Mouse (Mus musculus) liver, postnatal 0 days (tissue): Measurements from ENCODE around the gene Pabpn1. TPM values are rescaled to one million over a fixed set of nuclear protein-coding genes. Genes with fewer than 3 reads are reported as not detected.

Experiments used
- ATAC-seq: fragments of 200-750 bp; cut with Nextera tagmentation; 2 replicates; pipeline ENCODE4 v1.8.0; 2017; ENCODE audit warnings: mild to moderate bottlenecking, moderate library complexity
- DNase-seq: peaks from one replicate; pipeline ENCODE4 v3.0.0-alpha.2; 2016
- H3K27ac ChIP-seq: fragments of 300-500 bp; sonication (generic); 2 replicates; pipeline ENCODE4 v1.5.1; 2014; ENCODE audit warnings: antibody characterized with exemption, moderate library complexity, mild to moderate bottlenecking, low read depth
- H3K27me3 ChIP-seq: fragments of 300-500 bp; sonication (generic); 2 replicates; pipeline ENCODE4 v1.6.1; 2014; ENCODE audit warnings: low read length, control low read depth, mixed read lengths; ENCODE audit not compliant: insufficient read depth
- H3K36me3 ChIP-seq: fragments of 300-500 bp; sonication (generic); replicated peaks from 2 replicates; pipeline ENCODE4 v1.6.1; 2014; ENCODE audit warnings: mild to moderate bottlenecking, control low read depth, low read length, moderate library complexity, mixed read lengths; ENCODE audit not compliant: insufficient read depth
- H3K4me1 ChIP-seq: fragments of 300-500 bp; sonication (generic); 2 replicates; pipeline ENCODE4 v1.6.1; 2014; ENCODE audit warnings: antibody characterized with exemption, mild to moderate bottlenecking, control low read depth; ENCODE audit not compliant: insufficient read depth
- H3K4me2 ChIP-seq: fragments of 300-500 bp; sonication (generic); 2 replicates; pipeline ENCODE4 v1.6.1; 2014; ENCODE audit warnings: low read depth, mild to moderate bottlenecking, low read length, moderate library complexity, mixed read lengths
- H3K4me3 ChIP-seq: fragments of 300-500 bp; sonication (generic); 2 replicates; pipeline ENCODE4 v1.5.1; 2014; ENCODE audit warnings: low read depth, low read length
- H3K9ac ChIP-seq: fragments of 300-500 bp; sonication (generic); replicated peaks from 2 replicates; pipeline ENCODE4 v1.6.1; 2014; ENCODE audit warnings: mild to moderate bottlenecking, moderate library complexity
- H3K9me3 ChIP-seq: fragments of 300-500 bp; sonication (generic); 2 replicates; pipeline ENCODE4 v1.6.1; 2016; ENCODE audit warnings: mild to moderate bottlenecking, control low read depth, low read length, mixed read lengths
- CTCF ChIP-seq: sonication (generic); IDR thresholded peaks from 2 replicates; pipeline ENCODE4 v1.5.1; 2016; ENCODE audit warnings: antibody characterized with exemption, low read depth
- EP300 ChIP-seq: IDR thresholded peaks from 2 replicates; pipeline ENCODE4 v1.6.1; 2016; ENCODE audit warnings: antibody characterized with exemption, low read depth, mild to moderate bottlenecking
- WGBS: fragments of 180-500 bp; shearing (Covaris S2); extraction: QIAGEN DNeasy Blood & Tissue Kit; methylation state at CpG from one replicate; pipeline ENCODE4 v1.1.7; 2014; ENCODE audit not compliant: insufficient replicate concordance; 5-methylcytosine and 5-hydroxymethylcytosine counted together
- polyA plus RNA-seq: library from polyadenylated mRNA; unstranded; fragments of >200 nt; fragmentation: Nextera tagmentation; extraction: Ambion mirVana; gene quantifications from 2 replicates; pipeline ENCODE4 v1.2.1, GENCODE M21; 2015

Pabpn1 gene
- polyA plus RNA-seq, 1 experiment from 2014 or later, result 38.2 TPM

DNA sequence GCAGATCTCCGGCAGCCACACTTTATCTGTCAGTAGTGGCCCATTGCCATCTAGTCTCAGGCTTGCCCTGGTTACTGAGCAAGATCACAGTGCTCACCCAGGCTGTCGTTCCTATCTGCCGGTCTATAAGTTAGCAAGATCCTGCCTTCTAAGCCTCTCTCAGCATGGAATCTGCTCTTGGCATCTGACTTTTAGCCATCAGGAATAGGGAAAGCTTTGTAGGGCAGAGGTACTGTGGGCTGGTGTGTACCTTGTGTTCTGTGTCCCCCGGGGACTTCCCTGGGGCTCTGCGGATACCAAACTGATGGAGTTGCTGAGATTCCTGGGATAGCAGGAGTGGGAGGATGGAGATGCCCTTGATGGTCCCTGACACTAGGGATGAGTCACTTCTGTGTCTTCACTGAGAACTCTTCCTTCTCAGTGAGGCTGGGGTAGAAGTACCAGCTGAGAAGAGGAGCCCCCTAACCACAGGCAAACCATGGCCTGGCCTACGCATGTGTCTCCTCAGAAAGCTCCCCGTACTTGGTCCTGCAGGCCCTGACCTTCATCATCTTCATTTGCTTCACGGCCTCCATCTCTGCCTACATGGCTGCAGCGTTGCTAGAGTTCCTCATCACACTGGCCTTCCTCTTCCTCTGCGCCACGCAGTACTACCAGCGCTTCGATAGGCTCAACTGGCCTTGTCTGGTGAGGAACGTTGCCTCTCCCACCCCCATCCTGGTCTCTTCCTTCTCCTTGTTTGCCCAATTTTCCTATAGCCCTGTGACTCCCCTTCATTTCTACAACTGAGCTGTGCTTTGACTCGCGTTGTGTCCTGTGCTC is 45.3 kb downstream of the Pabpn1 start:
- Histone ChIP-seq H3K9me3 (no peaks in the 10 kb centered on the region), H3K9ac (no peak overlapping the region), H3K27ac (no peak overlapping the region), H3K36me3 (no peaks in the 10 kb centered on the region), H3K4me2 (no peak overlapping the region), H3K4me3 (no peak overlapping the region), H3K4me1 (no peaks in the 10 kb centered on the region), H3K27me3 (no peaks in the 10 kb centered on the region)
- ATAC-seq (no peak), DNase-seq (no peak)
- 78% methylated on average over 16 of the region's 16 CpGs for WGBS
- TF ChIP-seq EP300 (no peak), CTCF (no peak)

DNA sequence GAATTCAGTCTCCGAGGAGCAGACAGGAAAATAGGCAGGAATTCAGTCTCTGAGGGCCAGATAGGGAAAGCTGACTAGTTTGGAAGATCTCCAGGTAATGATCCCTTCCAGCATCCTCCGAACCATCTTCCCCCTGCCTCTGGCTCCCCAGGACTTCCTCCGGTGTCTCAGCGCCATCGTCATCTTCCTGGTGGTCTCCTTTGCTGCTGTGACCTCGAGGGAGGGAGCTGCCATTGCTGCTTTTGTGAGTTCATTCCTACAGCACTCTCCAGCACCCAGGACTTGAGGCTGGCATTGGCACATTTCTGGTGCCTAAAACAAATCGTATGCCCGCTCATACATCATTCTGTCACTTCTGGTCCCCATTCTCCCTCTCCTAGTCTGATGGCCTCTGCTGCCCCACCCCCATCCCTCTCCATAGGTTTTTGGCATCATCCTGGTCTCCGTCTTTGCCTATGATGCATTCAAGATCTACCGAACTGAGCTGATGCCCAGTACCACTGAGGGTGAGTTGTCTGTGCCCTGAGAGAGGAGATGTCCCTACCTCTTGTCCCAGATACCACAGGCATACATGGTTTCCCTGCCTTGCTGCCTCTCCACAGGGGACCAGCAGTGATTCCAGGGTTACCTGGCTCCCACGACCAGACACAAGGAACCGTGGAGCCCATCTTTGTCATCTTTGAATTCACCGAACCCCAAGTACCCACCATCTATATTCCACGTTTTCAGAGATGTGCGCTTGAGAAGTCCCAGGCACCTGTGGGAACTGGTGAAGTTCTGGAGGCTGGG is 46.3 kb downstream of the Pabpn1 start:
- Histone ChIP-seq H3K27me3 (no peaks in the 10 kb centered on the region), H3K27ac (no peak overlapping the region), H3K4me1 (no peaks in the 10 kb centered on the region), H3K36me3 (no peaks in the 10 kb centered on the region), H3K9ac (no peak overlapping the region), H3K4me3 (no peak overlapping the region), H3K4me2 (no peak overlapping the region), H3K9me3 (no peaks in the 10 kb centered on the region)
- TF ChIP-seq CTCF (no peak), EP300 (no peak)
- ATAC-seq, result no peak
- no peak for DNase-seq
- 71% methylated on average over 15 of the region's 15 CpGs for whole genome bisulfite sequencing

DNA sequence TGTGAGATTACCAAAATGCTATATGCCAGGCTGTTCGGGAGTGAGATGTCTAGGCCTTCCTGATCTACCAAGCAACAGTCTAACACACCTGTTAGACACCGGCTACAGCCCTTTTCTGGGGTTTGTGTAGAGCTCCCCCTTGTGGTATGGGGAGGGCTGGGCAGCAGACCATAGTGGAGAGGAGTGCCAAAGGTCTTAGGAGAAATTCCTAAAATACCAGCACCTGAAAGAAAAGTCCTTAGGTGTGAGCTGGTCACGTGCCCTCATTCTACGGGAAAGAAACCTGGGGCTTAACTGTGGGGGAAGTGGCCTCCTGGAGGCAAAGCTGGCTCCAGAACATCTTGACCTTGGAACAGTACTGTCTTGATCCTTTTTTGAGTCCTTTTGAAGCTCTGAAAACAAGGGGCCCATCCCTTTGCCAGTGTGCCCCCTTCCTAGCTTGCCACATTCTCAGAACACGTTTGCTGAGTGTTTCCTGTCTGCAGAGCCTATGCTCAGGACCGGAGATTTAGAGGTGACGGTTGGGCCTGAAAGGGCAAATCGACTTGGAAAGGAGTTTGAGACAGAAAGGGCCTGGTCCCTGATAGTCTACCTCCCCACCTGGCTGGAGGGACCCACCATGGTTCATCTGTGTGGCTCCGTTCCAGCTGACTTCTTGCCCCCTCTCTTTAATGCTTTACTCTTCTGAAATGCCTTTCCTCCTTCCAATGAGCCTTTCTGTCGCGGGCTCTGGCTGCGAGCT is 47.3 kb downstream of the Pabpn1 start:
- Histone ChIP-seq H3K27me3 (no peaks in the 10 kb centered on the region), H3K4me3 (no peak overlapping the region), H3K4me2 (no peak overlapping the region), H3K9me3 (no peaks in the 10 kb centered on the region), H3K9ac (no peak overlapping the region), H3K27ac (no peak overlapping the region), H3K36me3 (no peaks in the 10 kb centered on the region), H3K4me1 (no peaks in the 10 kb centered on the region)
- TF ChIP-seq CTCF (peak; percentile 89), EP300 (no peak)
- peak; percentile 60; the same call in 1 of the 2 replicates for ATAC-seq
- DNase-seq, result peak; percentile 66
- 47% methylated on average over 12 of the region's 12 CpGs for WGBS

DNA sequence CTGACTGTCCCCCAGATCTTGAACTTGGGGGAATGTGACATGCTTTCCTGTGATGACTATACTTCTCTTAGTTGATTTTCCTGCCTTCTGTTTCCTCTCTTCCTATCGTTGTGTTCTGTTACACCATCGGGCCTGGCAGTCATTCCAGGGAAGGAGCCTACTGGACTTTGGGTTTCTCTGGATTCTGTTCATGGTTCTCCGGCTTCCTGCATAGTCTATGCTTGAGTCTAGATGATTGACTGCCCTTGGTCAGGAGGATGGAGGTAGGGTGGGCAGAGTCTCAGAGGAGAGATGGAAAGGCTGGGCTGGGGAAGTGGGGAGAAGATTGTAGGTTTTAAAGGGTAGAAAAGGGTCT is 47.9 kb downstream of the Pabpn1 start:
- no peak overlapping the region for H3K4me2 ChIP-seq
- no peaks in the 10 kb centered on the region for H3K9me3 ChIP-seq
- no peak overlapping the region for H3K9ac ChIP-seq
- no peaks in the 10 kb centered on the region for H3K27me3 ChIP-seq
- DNase-seq (no peak), ATAC-seq (no peak)
- no peak overlapping the region for H3K27ac ChIP-seq
- no peaks in the 10 kb centered on the region for H3K36me3 ChIP-seq
- H3K4me3 ChIP-seq, result no peak overlapping the region
- H3K4me1 ChIP-seq, result no peaks in the 10 kb centered on the region
- no peak for TF ChIP-seq CTCF
- TF ChIP-seq EP300, result no peak
- WGBS, result 70% methylated on average over 3 of the region's 3 CpGs

DNA sequence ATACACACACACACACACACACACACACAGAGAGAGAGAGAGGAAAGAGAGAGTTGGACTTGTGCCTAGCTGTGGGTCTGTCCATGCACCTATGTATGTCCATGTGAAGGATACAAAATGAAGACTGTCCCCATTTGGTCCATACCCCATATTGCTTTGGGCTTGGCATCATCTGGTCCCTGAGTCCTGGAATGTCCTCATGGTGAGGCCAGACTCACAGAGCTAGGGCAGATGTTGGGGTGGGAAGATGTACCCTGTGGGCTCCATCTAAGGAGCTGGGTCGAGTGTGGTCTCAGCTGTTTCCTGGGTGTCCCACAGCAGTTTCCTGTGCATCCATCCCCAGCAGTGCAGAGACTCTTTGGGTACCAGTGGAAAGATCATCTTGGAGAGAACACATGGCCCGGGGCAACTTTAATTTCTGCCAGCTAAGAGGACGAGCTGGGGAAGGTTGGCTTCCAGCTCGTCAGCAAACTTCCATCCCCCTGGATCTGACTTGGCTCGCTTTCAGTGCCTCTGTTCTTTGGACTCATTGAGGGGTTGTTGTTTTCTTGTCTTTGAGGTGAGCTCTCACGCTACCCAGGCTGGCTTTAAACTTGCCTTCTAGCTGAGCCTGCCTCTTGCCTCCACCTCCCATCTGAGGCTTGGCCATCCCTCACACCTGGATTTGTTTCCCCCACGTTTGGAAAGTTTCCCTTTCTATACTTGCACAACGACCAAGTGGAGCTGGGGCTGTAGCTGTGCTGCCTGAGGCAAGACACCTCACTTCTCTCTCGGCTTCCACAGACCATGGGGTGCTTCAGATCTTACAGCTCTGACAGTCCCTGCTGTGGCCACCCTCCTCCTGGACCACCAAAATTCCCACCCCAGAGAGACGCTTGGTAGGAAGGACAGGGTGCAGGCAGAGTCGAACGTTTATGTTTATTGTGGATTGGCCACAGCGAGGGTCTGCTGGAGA is 49.0 kb downstream of the Pabpn1 start:
- Histone ChIP-seq H3K27ac (no peak overlapping the region), H3K36me3 (no peaks in the 10 kb centered on the region), H3K9ac (no peak overlapping the region), H3K4me2 (no peak overlapping the region), H3K4me3 (no peak overlapping the region), H3K27me3 (no peaks in the 10 kb centered on the region), H3K9me3 (no peaks in the 10 kb centered on the region), H3K4me1 (no peaks in the 10 kb centered on the region)
- 50% methylated on average over 13 of the region's 13 CpGs for WGBS
- TF ChIP-seq CTCF, result no peak
- TF ChIP-seq EP300, result no peak
- DNase-seq (no peak), ATAC-seq (no peak)
